Mouse (Mus musculus) inflammation-experienced regulatory T-cells (primary cell): ENCODE results near the gene Nr1h2. TPM values are rescaled to one million over a fixed set of nuclear protein-coding genes. Genes with fewer than 3 reads are reported as not detected.

Experiments used
- polyA plus RNA-seq, 2 experiments: library from polyadenylated mRNA; unstranded; fragments of 100-300 nt; shearing (Covaris generic); gene quantifications; one replicate each; pipeline ENCODE4 v1.2.1; 2017

Nr1h2 gene
- 100 to 1,000 TPM; 132 to 172 TPM for polyA plus RNA-seq

DNA sequence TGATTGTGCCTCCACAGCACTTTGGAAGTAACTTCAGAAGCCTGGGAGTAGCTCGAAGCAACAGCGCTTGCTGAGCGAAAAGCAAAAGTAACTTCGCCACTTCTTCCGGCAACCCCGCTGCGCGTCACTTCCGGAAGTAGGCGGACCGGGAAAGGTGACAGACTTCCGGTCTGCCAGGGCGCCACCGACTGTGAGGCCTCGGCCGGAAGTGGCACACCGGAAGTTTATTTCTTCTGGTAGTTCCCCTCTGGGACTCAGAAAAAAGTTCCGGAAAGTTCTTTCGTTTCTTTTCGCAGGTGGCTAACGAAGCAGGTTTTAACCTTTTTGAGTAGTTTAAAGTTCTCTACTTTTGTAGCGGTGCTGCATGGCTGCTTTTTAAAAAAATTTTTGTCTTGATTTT is at the start of gene Nr1h2:
Gene Nr1h2 (minus strand): TSS at position 126 of the 400 bp plus-strand sequence.

DNA sequence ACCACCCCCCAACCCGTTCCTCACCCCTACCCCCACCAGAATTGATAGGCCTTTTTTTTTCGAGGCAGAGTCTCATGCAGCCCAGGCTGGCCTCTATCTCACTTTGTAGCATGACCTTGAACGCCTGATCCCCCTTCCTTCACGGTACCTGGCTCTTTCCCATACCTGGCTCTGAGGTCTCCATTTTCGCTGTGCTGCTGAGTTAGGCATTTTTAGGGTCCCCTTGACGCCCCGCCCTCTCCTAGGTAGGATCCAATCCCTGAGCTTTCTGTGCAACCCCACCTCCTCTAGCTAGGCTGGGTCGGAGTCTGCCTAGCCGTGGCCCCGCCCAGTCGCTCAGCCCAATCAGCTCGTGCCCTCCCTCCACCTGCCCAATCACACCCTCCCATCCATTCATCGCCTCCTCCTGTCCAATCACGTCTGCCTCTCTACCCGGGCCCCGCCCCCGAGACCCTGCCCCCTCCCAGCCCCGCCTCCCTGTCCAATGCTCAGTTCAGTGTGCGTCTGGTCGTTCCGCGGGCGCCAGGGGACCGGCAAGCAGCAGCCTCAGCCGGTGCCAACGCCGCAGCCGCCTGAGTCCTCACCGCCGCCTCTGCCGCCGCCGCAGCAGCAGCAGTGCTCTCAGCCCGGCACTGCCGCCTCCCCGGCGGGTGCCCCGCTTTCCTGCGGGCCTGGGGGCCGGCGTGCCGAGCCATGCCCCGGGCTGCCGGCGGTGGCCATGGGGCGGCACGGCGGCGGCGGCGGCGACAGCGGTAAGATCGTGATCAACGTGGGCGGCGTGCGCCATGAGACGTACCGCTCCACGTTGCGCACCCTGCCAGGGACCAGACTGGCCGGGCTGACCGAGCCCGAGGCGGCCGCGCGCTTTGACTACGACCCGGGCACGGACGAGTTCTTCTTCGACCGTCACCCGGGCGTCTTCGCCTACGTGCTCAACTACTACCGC is 36.9 kb upstream of the Nr1h2 start, which contains the start of gene Kcnc3:
Gene Kcnc3 (plus strand): TSS at position 263 of the 946 bp plus-strand sequence.

DNA sequence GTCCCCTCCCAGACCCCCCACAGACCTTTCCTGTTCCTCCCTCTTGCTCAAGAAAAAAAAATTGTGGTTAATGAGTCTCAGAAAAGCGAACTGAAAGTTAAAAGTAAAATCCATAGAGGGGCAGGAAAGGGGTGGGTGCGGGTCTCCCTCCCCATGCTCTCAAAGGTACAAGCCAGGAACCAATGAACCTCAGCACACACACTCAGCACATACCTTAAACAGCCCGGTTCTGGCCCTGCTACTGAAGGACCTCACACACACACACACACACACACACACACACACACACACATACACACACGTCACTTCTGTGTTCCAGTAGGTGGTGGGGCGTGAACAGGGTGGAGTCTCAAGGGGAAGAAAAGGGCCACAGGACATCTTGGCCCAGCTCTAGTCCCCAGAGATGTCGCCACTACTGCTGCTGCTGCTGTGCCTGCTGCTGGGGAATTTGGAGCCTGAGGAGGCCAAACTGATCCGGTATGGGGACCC is 18.5 kb upstream of the Nr1h2 start, which contains the start of gene Napsa:
Gene Napsa (plus strand): TSS at position 168 of the 489 bp plus-strand sequence.

DNA sequence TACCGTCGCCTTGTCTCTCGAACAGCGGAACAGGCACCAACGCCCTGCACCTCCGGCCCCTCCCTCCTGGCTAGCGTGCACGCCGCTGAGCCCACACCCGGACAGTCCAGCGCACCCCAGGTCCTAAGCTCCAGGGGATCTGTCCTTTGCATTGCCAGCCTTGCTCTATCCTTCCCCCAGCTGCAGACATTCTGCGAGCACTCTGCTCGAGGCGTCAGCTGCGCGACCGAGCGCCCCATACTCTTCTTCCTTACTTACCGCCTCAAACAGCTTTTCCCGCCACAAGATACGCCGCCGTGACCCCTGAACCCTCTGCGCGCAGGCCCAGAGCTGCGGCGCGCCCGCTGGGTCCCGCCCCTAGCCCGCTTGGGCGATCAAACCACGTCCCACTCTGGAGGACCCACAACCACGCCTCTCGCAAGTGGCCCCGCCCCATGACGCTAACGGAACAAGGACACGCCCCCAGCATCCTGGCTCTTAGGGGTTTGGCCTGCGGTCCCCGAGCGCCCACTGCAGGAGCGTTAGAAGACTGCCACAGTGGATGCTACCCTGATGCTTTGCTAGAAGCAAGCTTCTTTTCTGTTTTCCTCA is 5.2 kb downstream of the Nr1h2 start, which contains the start of gene Pold1:
Gene Pold1 (minus strand): TSS at position 353 of the 591 bp plus-strand sequence.

DNA sequence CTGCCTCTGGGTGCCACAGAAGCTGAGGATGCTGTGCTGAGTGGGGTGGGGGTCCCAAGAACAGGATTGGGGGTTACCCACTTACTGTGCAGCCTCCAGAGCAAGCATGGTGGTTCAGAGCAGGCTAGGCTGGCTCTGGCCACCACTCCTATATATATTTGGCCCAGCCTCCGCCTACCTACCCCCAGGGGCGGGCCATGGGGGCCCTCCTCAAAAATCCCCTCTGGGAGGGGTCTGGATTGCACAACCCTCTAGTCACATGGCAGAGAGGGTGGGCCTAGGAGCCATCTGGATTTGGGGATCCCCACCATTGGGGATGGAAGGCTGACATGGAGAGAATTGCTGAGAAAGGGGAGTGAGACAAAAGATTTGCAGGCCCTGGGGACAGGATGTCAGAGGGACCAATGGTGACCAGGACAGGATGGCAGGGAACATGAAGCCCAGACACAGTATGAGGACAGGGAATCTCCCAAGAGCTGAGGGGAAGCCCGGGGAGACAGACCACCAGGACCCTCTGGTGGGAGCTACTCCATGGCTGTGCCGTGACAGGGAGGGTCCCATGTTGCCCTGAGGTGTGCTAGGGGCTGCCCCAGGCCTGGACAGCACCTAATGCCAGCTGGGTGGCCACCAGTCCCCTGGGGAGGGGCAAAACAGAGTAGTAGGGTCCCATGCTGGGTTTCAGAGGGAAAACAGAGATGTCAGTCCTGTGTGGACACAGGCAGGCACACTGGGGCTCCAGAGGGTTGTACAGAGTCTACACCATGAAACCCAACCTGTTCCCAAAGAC is 21.6 kb downstream of the Nr1h2 start, which contains the start of gene Spib:
Gene Spib (minus strand): TSS at position 126 of the 787 bp plus-strand sequence.

DNA sequence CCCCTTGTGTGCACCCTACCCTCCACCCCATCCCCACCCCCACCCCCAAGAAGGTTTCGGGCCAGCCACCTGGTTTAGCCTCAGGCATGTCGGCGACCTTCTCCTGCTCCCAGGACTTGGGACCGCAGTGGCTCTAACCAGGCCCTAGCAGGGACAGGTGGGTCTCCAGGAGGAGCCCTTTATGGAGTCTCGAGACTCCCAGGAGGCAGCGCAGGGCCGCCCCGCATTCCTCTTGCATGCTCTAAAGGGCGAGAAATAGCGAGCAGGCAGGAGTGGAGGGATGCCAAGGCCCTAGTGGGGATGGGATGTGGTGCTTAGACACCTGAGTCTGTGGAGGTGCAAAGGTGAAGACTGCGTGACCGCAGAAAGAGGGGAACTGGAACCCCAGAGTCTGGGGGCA is 29.2 kb downstream of the Nr1h2 start, which contains the start of gene Mybpc2:
Gene Mybpc2 (minus strand): TSS at position 155 of the 400 bp plus-strand sequence.

Other genes starting within 250 kb of the Nr1h2 start
- gene Clec11a, start 247.0 kb downstream of the Nr1h2 start, polyA plus RNA-seq, result under 1 TPM; 0.31 to 0.95 TPM
- gene Shank1, start 243.7 kb downstream of the Nr1h2 start, polyA plus RNA-seq, result under 1 TPM; 0.10 to 0.24 TPM
- under 1 TPM; 0.23 to 0.55 TPM for gene Syt3, start 169.8 kb downstream of the Nr1h2 start, polyA plus RNA-seq
- gene 1700008O03Rik, start 168.1 kb downstream of the Nr1h2 start, polyA plus RNA-seq, result under 1 TPM; 0.47 to 0.69 TPM
- gene Lrrc4b, start 124.9 kb downstream of the Nr1h2 start, polyA plus RNA-seq, result under 1 TPM; 0.18 to 0.64 TPM
- gene Aspdh, start 88.6 kb downstream of the Nr1h2 start, polyA plus RNA-seq, result 1 to 10 TPM in 1 of 2 experiments, not detected in 1; 1.2 TPM
- gene Josd2, start 86.0 kb downstream of the Nr1h2 start, polyA plus RNA-seq, result 100 to 1,000 TPM in 1 of 2 experiments, 10 to 100 TPM in 1; 94.8 to 118 TPM
- gene Emc10, start 57.4 kb downstream of the Nr1h2 start, polyA plus RNA-seq, result 100 to 1,000 TPM; 151 to 196 TPM
- gene Fam71e1, start 57.4 kb downstream of the Nr1h2 start, polyA plus RNA-seq, result 1 to 10 TPM; 3.0 to 7.2 TPM
- gene Mybpc2, start 29.3 kb downstream of the Nr1h2 start, polyA plus RNA-seq, result not detected
- 1 to 10 TPM; 2.6 to 6.3 TPM for gene Spib, start 21.9 kb downstream of the Nr1h2 start, polyA plus RNA-seq
- gene Pold1, start 5.1 kb downstream of the Nr1h2 start, polyA plus RNA-seq, result 10 to 100 TPM; 46.3 to 81.8 TPM
- 1 to 10 TPM; 3.9 to 9.7 TPM for gene Napsa, start 18.4 kb upstream of the Nr1h2 start, polyA plus RNA-seq
- gene Kcnc3, start 36.7 kb upstream of the Nr1h2 start, polyA plus RNA-seq, result under 1 TPM; 0.17 to 0.44 TPM
- gene Myh14, start 116.9 kb upstream of the Nr1h2 start, polyA plus RNA-seq, result 1 to 10 TPM in 1 of 2 experiments, under 1 TPM in 1; 0.24 to 1.8 TPM
- not detected for gene Izumo2, start 154.8 kb upstream of the Nr1h2 start, polyA plus RNA-seq
- gene Vrk3, start 194.5 kb upstream of the Nr1h2 start, polyA plus RNA-seq, result 10 to 100 TPM; 92.8 to 98.9 TPM
- 1 to 10 TPM in 1 of 2 experiments, under 1 TPM in 1; 0.37 to 1.3 TPM for gene Zfp473, start 197.1 kb upstream of the Nr1h2 start, polyA plus RNA-seq